Comparison of ENCODE assay signal across 10 mouse cellular contexts in the genomic region with DNA sequence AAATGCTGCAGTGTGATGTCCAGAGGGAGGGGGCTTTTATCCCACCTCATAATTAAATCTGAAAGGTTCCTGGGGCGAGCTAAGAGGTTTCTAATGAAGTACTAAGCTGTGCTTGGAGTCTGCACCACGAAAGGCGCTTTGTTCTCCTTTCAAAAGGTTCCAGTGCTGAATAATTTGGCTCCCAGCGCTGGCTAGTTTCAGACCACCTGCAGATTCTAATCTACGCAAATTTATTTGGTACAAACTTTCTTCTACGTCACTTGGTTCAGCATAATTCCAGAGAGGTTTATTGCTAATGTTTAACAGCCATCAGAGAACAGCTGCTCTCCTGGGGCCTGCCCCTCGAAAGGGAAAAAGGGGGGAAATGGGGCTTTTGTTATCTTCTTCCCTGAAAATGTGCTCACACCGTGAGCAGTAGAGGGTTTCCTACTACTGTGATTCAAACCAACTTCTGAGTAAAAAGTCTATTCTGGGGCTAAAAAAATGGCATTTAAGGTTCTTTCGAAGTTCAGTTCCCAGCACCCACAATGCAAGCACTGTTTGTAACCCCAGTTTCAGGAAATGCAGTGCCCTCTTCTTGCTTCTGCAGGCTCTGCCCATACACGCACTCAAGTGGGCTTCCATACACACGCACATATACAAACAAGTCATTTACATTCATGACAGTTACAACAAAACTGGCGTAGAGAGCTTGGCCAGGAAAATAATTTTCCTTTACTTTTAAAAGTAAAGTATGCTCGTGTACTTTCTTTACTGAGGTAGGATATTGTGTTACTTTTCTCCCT. TPM values are rescaled to one million over a fixed set of nuclear protein-coding genes. Genes with fewer than 3 reads are reported as not detected.
DNase-seq lines count a peak whose midpoint lies in the region; ATAC-seq and TF ChIP-seq lines count a peak whose summit lies in the region.
"Had no signal": no experiment of that assay in that cellular context is flagged by ENCODE, and none has a peak within 500 bp of the region (broad histone marks: within the 10 kb centered on the region; RNA-seq: fewer than 3 reads in every experiment).

No protein-coding gene starts in this region.

- ATAC-seq in hindbrain, embryonic 16.5 days: peak; percentile 84
- peak; percentile 64; the same call in 1 of the 2 replicates for ATAC-seq in midbrain, postnatal 0 days (ENCODE audit: low FRiP score)
- no peak for ATAC-seq in megakaryocyte, adult 5-6 weeks (ENCODE audit: poor library complexity, severe bottlenecking)

- no peaks in the 10 kb centered on the region; the same call in 1 of the 2 replicates for H3K27me3 ChIP-seq in hindbrain, embryonic 16.5 days (replicated peaks; ENCODE audit: control insufficient read depth, insufficient read depth, low read length)
- H3K27me3 ChIP-seq in midbrain, postnatal 0 days (ENCODE audit: insufficient read depth, low read length): no peaks in the 10 kb centered on the region

- peak; percentile 9 to 19 for DNase-seq in left cerebral cortex, adult 9 months (ENCODE audit: low spot score in 2 of 2)
- no peak for DNase-seq in left cerebral cortex, adult 18-20 months (ENCODE audit: low spot score in 2 of 2)
- DNase-seq in embryo, embryonic 9.5 days (ENCODE audit: extremely low spot score): peak; percentile 34
- DNase-seq in midbrain, postnatal 0 days (ENCODE audit: low spot score): peak; percentile 72
- DNase-seq in liver: no peak
- DNase-seq in lung, postnatal 36 days: no peak
- DNase-seq: kidney, adult 18-20 months had no signal

- H3K4me2 ChIP-seq in hindbrain, embryonic 16.5 days (ENCODE audit: low read length): no peak overlapping the region; the same call in 1 of the 2 replicates
- H3K4me2 ChIP-seq in midbrain, postnatal 0 days (ENCODE audit: low read depth, low read length, poor library complexity, severe bottlenecking): no peak overlapping the region

- no peak overlapping the region for H3K27ac ChIP-seq in hindbrain, embryonic 16.5 days (ENCODE audit: low read depth, low read length)
- peak overlapping the region; percentile 32; the same call in 1 of the 2 replicates for H3K27ac ChIP-seq in midbrain, postnatal 0 days (ENCODE audit: low read depth, low read length)

- no peak overlapping the region for H3K9ac ChIP-seq in hindbrain, embryonic 16.5 days (ENCODE audit: low read depth, low read length)
- H3K9ac ChIP-seq in midbrain, postnatal 0 days (replicated peaks; ENCODE audit: low read length, poor library complexity, severe bottlenecking): no peak overlapping the region

- TF ChIP-seq CTCF in midbrain, postnatal 0 days (IDR thresholded peaks at IDR 0.05): no peak

- WGBS in hindbrain, embryonic 16.5 days: 11% methylated on average over 13 of the region's 13 CpGs
- WGBS in midbrain, postnatal 0 days: 11% methylated on average over 13 of the region's 13 CpGs

- H3K36me3 ChIP-seq in hindbrain, embryonic 16.5 days (ENCODE audit: control insufficient read depth, insufficient read depth, low read length): no peaks in the 10 kb centered on the region
- no peaks in the 10 kb centered on the region for H3K36me3 ChIP-seq in midbrain, postnatal 0 days (ENCODE audit: insufficient read depth, low read length)

- no peak overlapping the region for H3K4me3 ChIP-seq in hindbrain, embryonic 16.5 days (ENCODE audit: low read length)
- H3K4me3 ChIP-seq in midbrain, postnatal 0 days (ENCODE audit: low read depth, low read length): no peak overlapping the region

- peaks cover 4% of the 10 kb centered on the region; the same call in 1 of the 2 replicates for H3K4me1 ChIP-seq in hindbrain, embryonic 16.5 days (ENCODE audit: control insufficient read depth, insufficient read depth, low read depth, low read length)
- no peaks in the 10 kb centered on the region; the same call in 1 of the 2 replicates for H3K4me1 ChIP-seq in midbrain, postnatal 0 days (ENCODE audit: insufficient read depth, low read length)

- H3K9me3 ChIP-seq in hindbrain, embryonic 16.5 days (ENCODE audit: control insufficient read depth, low read length): no peaks in the 10 kb centered on the region
- no peaks in the 10 kb centered on the region for H3K9me3 ChIP-seq in midbrain, postnatal 0 days (ENCODE audit: low read length)

RNA-seq across cellular contexts. Expression of a gene that starts 28.3 kb away (rescaled TPM):
- total RNA-seq in left cerebral cortex, adult 18-20 months (2021): 10 to 100 TPM; 45.9 to 49.7 TPM
- polyA plus RNA-seq in hindbrain, embryonic 16.5 days (2015; fragmentation: Nextera tagmentation; extraction: Ambion mirVana): 22.0 and 27.7 TPM in 2 replicates
- 28.6 and 31.8 TPM in 2 replicates for total RNA-seq in midbrain, postnatal 0 days (2014; rRNA removed)
- 24.8 and 25.0 TPM in 2 replicates for polyA plus RNA-seq in midbrain, postnatal 0 days (2015; fragmentation: Nextera tagmentation; extraction: Ambion mirVana)
- not detected in 2 replicates for total RNA-seq in megakaryocyte, adult 5-6 weeks (2015)
- not detected in 2 replicates for total RNA-seq in megakaryocyte, adult 5-6 weeks (2017)
- polyA plus RNA-seq: stomach, embryonic 14.5 days had no signal

Comparison
In these comparisons a context has a peak if more than half of its experiments do, and no peak if none do; other contexts are left out.
1. DNase-seq: peak in left cerebral cortex, adult 9 months (2 of 2), embryo, embryonic 9.5 days (single experiment) and midbrain, postnatal 0 days (single experiment); none in left cerebral cortex, adult 18-20 months (0 of 2), liver (single experiment) and lung, postnatal 36 days (single experiment).
2. RNA of a gene that starts 28.3 kb away (total RNA-seq): 45.9 to 49.7 TPM in left cerebral cortex, adult 18-20 months and 28.6 to 31.8 TPM in midbrain, postnatal 0 days; not detected in megakaryocyte, adult 5-6 weeks; every median in the first group is over 10 times any median in the second.